Mouse (Mus musculus) lung, adult 2 months (tissue): ENCODE results near the gene Mlc1.

Experiments used
- CTCF ChIP-seq: fragments of 200-500 bp; IDR thresholded peaks from 2 replicates; pipeline ENCODE4 v1.5.1; 2011; ENCODE audit warnings: mild to moderate bottlenecking, low read length, control low read depth; ENCODE audit not compliant: insufficient read depth
- POLR2A ChIP-seq: fragments of 200-500 bp; IDR thresholded peaks from 2 replicates; pipeline ENCODE4 v1.6.1; 2011; ENCODE audit warnings: low read depth, mild to moderate bottlenecking, control low read depth, low read length, borderline replicate concordance; ENCODE audit errors: extremely low read depth

GRCm38 (mm10) chr15:88920065-88920464 is 58.7 kb downstream of the Mlc1 start:
- TF ChIP-seq POLR2A (no peak), CTCF (no peak)
